Mouse (Mus musculus) ovary, postnatal 10 days (tissue): ENCODE measurements around the gene Ccdc85c.

ENCODE experiments used
- DNase-seq: peaks from one replicate; pipeline ENCODE4 v3.0.0; 2022; ENCODE audit warnings: low spot score

The Ccdc85c gene

DNA sequence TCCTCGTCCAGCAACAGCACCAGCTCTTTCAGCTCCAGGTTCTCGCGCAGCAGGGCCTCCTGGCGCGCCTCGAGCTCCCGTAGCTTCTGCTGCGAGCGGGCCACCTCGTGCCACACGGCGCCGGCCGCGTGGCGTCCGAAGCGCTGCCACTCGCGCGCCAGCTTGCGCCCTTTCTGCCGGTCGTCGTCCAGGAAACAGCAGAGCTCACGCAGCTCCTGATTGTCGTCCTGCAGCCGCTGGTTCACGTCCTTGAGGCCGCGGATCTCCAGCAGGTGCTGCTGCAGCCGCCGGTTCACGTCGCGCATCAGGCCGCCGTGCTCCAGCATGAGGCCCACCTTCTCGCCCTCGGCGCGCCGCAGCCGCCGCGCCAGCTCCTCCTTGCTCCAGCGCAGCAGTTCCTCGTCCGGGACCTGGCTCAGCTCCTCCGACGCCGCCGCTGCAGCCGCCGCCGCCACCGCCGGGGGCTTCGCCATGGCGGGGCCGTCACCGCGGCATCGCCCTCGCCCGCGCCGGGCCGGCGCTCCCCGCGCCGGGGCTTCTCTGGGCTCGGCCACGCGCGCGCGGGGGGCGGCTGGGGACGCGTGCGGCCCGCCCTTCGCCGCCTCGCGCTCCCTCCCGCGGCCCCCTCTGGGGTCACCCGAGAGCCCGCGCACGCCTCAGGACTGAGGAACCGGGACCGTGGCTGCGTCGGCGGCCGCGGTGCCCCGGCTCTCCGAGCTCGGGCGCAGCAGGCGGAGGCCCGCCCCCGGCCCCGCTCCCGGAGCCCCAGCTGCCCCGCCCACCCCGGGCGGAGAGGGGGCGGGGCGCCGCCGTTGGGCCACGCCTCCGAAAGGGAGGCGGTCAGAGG lies at the start of gene Ccdc85c:
Gene Ccdc85c (minus strand): TSS at position 765 of the 847 bp plus-strand sequence.
- DNase-seq, result peak; percentile 29

DNA sequence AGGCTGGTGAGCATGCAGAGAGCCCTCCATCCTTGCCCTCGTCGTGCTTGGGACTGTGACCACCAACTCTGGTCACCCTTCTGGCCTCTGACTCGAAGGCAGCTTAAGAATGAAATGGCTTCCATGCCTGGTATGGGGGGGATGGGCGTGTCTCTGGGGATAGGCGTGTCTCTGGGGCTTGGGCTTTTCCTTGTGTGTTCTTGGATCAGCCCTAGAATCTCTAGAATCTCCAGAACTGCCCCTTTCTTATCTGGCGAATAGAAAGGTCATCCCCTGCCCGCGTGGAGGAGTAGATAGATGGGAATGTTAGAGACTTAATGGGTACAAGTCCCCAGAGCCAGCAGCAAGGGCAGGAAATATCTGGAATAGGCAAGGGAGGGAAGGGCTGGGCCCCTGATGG lies 44.9 kb upstream of the Ccdc85c start:
- no peak for DNase-seq

DNA sequence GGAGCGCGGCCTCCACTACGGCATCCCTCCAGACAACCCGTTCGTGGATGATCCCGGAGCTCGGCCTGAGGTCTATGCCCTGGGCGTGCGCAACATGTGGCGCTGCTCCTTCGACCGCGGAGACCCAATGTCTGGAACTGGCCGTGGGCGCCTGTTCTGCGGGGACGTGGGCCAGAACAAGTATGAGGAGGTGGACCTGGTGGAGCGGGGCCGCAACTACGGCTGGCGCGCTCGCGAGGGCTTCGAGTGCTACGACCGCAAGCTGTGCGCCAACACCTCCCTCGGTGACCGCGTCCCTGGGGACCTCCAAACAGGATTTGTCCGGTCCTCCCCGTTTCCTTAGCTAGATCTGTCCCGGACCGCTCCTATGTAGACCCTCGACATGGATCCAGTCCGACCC lies 43.3 kb upstream of the Ccdc85c start:
- DNase-seq, result no peak

DNA sequence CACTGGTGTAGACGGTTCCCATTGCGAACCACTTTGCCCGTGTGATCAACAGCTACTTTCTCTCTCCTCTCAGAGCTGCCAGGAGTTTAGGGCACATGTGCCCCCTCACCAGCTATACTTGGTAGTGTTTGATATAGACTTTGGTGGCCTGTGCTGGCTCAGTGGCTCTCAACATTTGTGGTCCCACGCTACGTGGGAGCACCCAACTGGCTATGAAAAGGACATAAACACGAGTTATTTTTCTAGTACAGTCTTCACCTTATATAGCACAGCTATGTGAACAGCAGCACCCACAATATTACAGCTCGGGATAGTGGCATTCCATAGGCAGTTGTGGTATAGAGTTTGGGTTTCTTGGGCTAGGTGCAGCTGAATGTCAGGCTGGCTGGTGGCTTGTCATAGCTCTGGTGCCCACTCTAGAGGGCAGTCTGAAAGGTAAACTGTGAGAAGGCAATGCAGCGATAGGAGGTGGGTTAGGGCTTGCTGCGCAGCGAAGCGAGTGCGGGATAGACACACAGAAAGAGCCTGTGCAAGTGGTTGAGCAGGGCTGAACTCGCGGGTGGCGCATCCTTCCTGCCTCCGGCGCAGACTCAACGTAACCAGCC lies 42.7 kb upstream of the Ccdc85c start:
- DNase-seq, result no peak

DNA sequence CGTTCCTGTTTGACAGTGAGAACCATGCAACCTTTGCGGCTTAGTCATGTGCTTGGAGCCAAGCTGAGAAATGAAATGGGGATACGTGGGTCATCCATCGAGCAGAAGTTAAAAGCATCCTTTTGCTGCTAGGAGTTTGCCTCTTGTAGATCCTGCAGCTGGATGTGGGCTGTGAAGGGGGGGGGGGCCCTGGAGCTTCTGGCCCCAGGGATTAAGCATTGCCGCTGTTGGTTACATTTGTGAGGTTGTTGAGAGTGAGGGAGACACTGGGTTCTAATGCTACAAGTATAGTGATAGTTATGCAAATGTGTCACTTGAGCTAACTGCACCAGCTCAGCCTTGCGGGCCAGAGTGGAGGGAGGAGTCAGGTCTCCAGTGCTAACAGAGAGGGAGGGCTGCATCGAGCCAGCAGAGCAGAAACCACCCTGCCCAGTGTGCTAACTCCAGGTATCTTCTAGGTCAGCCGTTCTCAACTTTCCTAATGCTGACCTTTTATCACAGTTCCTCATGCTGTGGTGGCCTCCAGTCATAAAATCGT lies 42.0 kb upstream of the Ccdc85c start:
- no peak for DNase-seq

DNA sequence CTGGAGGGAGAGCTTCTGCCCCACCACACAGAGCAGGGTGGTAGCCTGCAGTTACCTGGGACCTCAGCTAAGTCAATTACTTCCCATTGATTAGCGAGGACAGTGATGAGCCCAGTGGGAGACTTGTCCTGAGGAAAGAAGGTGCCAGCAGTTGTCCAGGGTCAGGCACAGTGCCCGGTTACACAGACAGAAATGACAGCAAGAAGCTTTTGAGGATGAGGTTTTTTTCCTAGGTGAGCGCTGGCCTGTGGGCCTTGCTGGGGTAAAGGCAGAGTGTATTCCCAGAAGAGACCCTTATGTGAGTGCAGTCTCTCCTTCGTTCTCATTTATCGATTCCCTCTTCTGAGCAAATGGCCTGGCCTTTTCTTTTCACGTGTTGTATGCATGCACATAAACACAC lies 41.4 kb upstream of the Ccdc85c start:
- DNase-seq, result no peak

DNA sequence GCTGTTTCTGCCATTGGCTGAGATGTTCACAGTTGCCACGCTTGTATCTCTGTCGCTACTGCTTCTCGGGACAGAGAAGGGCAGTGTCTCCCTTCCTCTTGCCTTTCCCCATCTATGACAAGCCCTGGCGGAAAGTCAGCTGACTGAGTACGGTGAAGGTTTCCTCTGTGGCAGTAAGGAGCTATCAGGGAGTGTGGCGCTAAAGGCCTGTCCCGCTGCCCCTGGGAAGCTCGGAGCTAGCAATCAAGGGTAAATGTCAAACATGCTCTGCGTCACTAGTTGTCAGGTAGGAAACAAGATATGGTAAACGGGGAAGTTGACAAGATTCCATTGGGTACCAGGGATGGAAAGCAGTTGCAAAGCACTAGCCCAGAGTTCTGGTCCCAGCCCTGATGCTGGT lies 40.6 kb upstream of the Ccdc85c start:
- DNase-seq, result no peak

DNA sequence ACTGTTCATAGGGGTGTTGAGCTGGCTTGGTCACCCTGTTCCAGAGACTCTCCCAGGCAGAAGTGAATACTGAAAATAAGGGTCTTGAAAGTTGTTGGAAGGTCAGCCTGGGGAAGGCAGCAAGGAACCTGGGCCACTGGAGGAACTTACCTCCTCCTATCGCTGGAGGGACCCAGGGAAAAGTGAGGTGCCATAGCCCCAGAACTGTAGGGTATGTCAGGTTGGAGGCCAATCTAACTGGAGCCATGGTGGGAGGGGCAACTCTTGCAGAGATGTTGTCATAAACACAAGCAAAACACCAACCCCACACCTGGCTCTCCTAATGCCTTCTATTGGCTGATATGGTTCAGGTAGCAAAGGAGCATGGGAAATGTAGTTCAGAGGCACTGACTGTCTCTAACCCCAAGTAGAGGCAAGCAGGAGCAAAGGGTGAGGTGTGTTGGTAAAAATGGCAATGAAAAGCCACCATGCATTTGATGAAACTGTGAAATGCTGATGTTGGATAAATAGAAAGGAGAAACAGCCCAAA lies 38.1 kb upstream of the Ccdc85c start:
- DNase-seq, result no peak

DNA sequence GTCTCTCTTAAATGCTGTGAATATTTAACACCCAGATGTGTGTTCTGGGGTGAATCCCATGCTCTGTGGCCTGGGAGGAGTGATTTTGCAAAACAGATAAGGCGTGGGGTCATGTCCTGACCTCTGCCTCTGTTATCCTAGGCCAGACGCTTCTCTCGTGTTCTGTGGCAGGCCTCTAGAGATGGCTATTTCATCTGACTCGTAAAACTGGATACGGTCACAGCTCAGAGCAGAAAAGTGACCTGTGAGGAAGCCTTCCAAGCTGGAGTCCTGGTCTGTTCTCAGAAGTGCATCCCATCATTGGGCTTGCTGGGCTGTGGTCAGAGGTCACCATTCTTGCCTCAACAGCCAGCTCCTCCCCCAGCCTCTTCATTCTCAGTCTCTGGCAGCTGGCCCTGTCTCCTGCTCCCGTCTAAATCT lies 37.2 kb upstream of the Ccdc85c start:
- no peak for DNase-seq

DNA sequence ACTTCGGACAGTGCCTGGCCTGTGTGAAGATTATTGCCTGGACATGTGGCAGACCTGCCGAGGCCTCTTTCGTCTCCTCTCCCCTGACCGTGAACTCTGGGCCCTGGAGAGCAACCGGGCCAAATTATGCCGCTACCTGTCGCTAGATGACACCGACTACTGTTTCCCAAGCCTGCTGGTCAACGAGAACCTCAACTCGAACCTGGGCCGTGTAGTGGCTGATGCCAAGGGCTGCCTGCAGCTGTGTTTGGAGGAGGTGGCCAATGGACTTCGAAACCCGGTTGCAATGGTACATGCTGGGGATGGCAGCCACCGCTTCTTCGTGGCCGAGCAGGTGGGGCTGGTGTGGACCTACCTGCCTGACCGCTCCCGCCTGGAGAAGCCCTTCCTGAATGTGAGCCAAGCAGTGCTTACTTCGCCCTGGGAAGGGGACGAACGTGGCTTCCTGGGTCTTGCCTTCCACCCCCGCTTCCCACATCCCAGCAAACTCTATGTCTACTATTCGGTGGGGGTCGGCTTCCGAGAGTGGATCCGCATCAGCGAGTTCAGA lies 36.6 kb upstream of the Ccdc85c start:
- DNase-seq, result no peak

DNA sequence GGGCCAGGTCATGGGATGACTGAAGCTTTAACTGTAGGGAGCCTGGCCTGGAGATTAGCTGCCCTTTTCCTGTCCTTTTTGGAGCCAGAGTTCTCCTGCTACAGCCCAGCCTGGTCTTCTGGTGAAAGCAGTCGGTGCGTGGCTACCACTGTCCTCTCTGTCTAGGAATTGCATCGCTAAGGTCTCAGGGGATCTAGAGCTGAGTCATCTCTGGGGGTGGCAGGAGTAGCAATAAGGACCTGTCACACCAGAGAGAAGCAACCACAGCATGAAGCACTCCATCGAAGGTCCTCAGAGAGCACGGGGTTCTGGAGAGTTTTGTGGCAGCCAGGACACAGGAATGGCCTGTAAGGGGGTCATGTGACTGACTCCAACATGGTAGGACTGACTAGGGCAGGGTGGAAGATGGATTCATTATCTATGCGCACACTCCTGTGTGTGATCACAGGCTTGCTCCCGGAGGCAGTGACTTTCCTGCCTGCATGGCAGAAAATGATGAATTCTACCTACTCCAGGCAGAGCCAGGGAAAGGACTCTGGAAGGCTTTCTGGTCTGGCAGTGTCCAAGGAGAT lies 35.3 kb upstream of the Ccdc85c start:
- no peak for DNase-seq

DNA sequence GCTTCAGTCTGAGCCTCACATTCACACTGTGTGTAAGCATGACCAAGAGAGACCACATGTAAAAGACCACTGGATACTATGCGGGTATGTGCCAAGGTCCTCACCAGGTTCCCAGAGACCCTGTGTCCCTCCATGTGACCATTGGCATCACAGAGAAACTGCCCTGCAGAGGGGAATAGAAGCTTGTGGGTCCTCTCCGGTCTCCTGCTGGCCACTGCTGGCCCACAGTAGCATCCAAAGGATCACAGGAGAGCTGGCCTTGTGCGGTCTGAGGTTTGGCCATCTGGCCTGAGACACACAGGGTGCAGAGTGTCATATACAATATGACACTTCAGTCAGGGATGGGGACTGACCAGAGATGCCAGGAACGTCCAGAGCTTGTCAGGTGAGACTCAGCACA lies 34.8 kb upstream of the Ccdc85c start:
- no peak for DNase-seq

DNA sequence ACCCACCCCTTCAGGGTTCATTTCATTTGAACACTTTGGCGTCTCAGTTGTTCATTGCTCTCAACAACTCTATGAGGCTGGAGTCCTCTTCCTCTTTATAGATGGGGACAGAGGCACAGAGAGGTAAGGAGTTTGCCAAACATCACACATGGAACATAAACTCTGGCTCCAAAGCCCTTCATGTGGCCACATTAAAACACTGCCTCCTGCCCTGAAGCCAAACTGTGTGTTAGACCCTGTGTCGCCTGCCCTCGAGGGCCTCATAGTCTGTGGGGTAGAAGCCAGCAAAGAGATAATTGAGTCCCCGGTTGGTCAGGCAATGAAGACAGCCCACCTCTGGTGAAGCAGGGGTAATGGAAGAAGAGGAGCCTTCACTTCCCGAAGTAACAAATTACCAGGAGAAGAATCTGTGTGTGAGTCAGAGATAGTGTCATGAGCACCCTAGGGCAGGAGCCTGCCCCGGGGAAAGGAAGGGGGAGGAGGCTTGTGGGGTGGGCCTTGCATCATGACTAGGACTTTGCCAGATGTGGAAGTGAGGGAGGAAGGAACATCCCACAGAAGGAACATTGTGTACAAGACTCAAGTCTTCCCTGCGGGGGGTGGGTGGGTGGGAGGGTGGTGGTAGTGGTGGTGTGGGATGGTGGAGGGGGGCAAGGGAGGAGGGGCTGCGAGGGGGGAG lies 34.0 kb upstream of the Ccdc85c start:
- DNase-seq, result no peak

DNA sequence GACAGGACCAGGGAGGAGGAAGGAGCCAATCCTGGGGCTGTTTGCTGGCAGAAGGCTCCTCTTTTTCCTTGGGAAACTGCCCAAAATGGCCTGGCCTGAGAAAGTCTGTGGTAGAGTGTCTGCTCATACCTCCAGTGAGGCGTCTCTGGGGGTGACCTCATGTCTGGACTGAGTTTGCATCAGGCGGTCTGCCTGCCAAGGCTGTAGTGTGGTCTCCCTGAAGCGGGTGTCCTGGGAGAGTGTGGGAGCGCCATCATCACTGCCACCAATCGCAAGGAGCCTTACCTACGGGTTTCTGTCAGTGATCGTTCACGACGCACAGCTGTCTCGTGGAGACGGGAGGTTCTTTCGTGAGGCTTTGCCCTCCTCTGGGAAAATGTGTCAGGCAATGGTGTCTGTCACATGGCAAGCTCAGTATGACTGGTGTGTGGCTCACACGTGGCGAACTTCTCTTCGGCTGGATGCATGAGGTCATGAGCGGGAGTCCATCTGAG lies 33.2 kb upstream of the Ccdc85c start:
- no peak for DNase-seq

DNA sequence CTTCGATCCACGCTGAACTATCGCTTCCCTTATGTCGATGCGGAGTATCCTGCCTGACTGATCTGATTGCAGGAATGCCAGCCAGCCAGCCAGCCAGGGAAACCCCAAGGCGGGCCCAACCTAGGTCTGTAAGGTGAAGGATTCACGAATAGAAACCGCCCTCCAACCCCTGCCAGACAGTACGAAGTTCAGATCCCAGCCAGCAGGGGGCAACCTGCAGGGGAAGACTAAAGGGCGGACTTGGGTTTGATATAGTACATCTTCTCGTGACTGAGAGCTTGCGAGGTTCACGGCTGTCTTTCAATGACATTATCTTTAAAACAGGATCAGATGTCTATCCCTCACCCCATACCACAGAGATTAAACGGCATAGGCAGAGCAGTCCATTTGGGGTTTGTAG lies 32.3 kb upstream of the Ccdc85c start:
- DNase-seq, result no peak

DNA sequence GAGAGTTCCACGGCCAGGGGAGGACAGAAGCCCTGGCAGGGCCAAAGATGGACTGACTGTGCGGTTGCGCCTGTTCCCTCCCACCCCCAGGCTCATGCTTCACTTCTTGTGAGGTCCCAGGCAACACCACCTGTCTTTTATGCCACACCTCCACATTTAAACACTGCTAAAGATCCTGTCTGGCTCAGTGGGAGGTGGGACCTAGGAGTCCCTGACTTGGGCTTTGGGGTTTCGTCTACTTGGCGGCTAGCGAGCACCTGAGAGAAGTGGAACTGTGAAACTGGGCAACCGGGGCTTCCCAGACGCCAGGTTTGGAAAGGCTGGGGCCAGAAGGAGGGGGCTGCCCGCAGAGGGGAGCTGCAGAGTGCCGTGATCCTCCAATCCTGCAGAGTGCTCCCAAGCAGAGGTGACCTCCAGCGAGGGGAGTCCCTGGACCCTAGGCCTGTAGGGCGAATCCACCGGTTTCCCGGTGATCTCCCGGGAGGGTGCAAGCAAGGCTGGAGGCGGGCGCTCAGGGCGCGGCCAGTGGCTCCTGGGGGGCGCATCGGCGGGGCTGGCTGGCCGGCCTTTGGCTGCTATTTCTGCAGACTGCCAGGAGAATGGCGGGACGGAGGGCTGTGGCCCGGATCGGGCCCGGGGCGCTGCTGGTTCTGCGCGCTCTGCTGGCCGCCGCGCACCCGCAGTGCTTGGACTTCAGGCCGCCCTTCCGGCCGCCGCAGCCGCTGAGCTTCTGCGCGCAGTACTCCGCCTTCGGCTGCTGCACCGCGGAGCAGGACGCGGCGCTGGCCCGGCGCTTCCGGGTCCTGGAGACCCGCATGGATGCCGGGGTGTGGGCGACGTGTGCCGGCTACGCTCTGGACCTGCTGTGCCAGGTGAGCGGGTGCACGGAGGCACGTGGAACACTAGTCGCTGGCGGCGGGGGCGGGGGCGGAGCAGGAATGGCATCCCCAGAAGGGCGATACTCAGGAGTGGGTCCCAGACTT lies 30.9 kb upstream of the Ccdc85c start, which contains the start of gene Hhipl1:
Gene Hhipl1 (plus strand): TSS at position 459 of the 983 bp plus-strand sequence.
- DNase-seq, result no peak

DNA sequence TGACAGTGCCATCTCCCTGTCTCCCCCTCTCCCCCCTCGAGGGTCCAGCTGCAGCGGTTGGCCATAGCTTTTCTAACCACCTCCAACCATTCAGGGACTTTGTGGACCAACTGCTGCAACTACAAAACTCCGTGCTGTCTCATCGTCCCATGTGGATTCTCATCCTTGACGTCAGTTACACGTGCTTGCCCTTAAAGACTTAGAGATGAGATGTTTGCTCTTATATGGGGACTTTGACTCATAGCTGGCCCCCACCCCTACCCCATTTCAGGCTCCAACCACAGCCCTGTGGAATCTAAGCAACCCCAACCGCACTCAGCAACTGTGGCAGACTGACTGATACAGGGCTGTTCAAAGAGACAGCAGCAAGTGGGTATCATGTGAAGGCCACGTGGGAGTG lies 29.9 kb upstream of the Ccdc85c start:
- no peak for DNase-seq

DNA sequence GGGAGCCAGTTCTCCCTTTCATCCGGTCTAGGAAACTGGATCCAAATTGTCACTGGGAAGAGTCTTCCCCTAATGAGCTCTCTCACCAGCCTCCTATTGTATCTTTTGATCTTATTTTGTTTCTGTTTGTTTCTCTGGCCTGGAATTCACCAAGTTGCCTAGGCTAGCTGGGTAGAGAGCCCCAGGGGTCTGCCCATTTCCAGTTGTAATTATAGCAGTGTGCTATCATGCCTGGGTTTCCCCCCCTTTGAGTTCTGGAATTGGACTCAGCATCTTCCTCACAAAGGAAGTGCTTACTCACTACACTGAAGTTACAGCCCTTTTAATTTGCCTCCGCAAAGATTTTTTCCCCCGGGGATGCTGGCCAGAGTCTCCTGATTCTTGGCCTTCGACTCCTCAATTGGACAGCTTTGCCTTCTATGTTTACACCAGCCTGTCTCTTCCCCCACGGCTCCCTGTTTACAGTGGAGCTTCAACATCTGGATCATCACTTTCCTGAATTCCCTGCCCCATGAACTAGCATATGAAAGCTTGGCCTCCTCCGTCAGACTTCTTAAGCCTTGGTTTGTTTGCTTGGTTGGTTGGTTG lies 28.6 kb upstream of the Ccdc85c start:
- DNase-seq, result no peak

DNA sequence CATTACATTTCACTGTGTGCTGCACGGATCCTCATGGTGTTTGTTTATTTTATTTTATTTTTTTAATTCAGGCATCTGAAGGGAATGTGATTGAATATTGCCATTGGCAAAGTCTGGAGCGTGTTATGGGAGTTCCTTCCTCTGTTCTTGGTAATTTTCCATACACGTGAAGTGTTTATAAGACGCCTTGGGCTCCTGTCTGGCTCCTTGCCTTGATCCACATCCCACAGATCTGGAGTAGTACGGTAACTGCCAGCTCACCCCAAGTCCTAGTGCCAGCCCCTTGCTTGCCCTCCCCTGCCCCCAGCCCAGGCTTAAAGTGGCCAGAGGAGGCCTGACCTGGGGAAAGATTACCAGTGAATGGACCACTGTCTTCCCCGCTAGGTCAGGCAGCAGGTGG lies 25.8 kb upstream of the Ccdc85c start:
- no peak for DNase-seq

DNA sequence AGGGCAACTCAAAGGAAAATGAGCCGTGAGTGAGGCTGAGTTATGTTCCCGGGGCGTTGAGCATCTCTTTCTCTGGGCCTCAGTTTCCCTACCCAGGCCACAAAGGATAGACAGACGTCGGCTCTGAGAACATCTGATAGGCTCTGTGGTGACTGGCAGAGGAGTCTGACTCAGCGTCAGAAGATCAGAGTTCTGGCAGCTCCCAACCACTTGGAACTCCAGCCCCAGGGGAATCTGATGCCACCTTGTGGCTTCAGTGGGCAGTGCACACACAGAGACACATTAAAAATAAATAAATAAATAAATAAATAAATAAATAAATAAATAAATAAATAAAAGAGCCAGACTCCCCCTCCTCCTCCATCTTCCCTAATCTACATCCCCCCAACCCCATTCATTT lies 21.8 kb upstream of the Ccdc85c start:
- DNase-seq, result no peak
